Mouse (Mus musculus) megakaryocyte-erythroid progenitor cell, adult 5 weeks (primary cell): ENCODE results near the gene G3bp2. TPM values are rescaled to one million over a fixed set of nuclear protein-coding genes. Genes with fewer than 3 reads are reported as not detected.

Experiments
- polyA plus RNA-seq: library from polyadenylated mRNA; stranded (reverse); fragments of >175 nt; gene quantifications from 2 replicates; pipeline ENCODE4 v1.2.3, GENCODE M21; 2012

The G3bp2 gene
- polyA plus RNA-seq, result 16.7 and 19.1 TPM in 2 replicates

GRCm38 (mm10) chr5:92083417-92084038, at the start of gene G3bp2:
TSS of gene G3bp2 (minus strand) at chr5:92083719.

GRCm38 (mm10) chr5:92043783-92044182, 39.7 kb downstream of the G3bp2 start, which contains the start of gene Cdkl2:
TSS of gene Cdkl2 (minus strand) at chr5:92043883.

Other genes with a start within 250 kb of the G3bp2 start
- gene Rchy1, start 120.7 kb downstream of the G3bp2 start, polyA plus RNA-seq, result 11.3 and 11.7 TPM in 2 replicates
- not detected in 2 replicates for gene Odaph, start 96.2 kb downstream of the G3bp2 start, polyA plus RNA-seq
- 0.01 and 0.07 TPM in 2 replicates for gene Cdkl2, start 39.8 kb downstream of the G3bp2 start, polyA plus RNA-seq
- gene Uso1, start 54.2 kb upstream of the G3bp2 start, polyA plus RNA-seq, result 23.9 and 27.0 TPM in 2 replicates
- gene U90926, start 131.7 kb upstream of the G3bp2 start, polyA plus RNA-seq, result not detected in 2 replicates
- 0.04 TPM in 1 of 2 replicates, not detected in the other for gene Ppef2, start 172.6 kb upstream of the G3bp2 start, polyA plus RNA-seq
- 11.6 and 14.2 TPM in 2 replicates for gene Naaa, start 194.5 kb upstream of the G3bp2 start, polyA plus RNA-seq
- 31.9 and 33.4 TPM in 2 replicates for gene Sdad1, start 226.8 kb upstream of the G3bp2 start, polyA plus RNA-seq
- gene Cxcl9, start 244.4 kb upstream of the G3bp2 start, polyA plus RNA-seq, result 0.42 and 0.71 TPM in 2 replicates
- gene Art3, start 248.1 kb upstream of the G3bp2 start, polyA plus RNA-seq, result not detected in 2 replicates